Mouse (Mus musculus) liver, embryonic 11.5 days (tissue): ENCODE measurements around the gene Klhl29. TPM values are rescaled to one million over a fixed set of nuclear protein-coding genes. Genes with fewer than 3 reads are reported as not detected.

Source experiments
- ATAC-seq: fragments of 200-750 bp; cut with Nextera tagmentation; replicated peaks from 2 replicates; pipeline ENCODE4 v1.8.0; 2017; ENCODE audit warnings: moderate number of reproducible peaks, mild to moderate bottlenecking, moderate TSS enrichment, moderate library complexity; ENCODE audit not compliant: low FRiP score
- DNase-seq: peaks from one replicate; pipeline ENCODE4 v3.0.0-alpha.2; 2017; ENCODE audit warnings: low spot score
- H3K27ac ChIP-seq: fragments of 300-500 bp; sonication (generic); 2 replicates; pipeline ENCODE4 v1.5.1; 2014; ENCODE audit warnings: mild to moderate bottlenecking, low read depth, low read length, control low read depth
- H3K27me3 ChIP-seq: fragments of 300-500 bp; sonication (generic); replicated peaks from 2 replicates; pipeline ENCODE4 v1.6.1; 2014; ENCODE audit warnings: low read length, mixed read lengths; ENCODE audit not compliant: control insufficient read depth, insufficient read depth
- H3K36me3 ChIP-seq: fragments of 300-500 bp; sonication (generic); 2 replicates; pipeline ENCODE4 v1.6.1; 2014; ENCODE audit warnings: mild to moderate bottlenecking, low read length, moderate library complexity, mixed read lengths; ENCODE audit not compliant: control insufficient read depth, insufficient read depth
- H3K4me1 ChIP-seq: fragments of 300-500 bp; sonication (generic); replicated peaks from 2 replicates; pipeline ENCODE4 v1.6.1; 2014; ENCODE audit warnings: low read length, mixed read lengths; ENCODE audit not compliant: control insufficient read depth, insufficient read depth
- H3K4me2 ChIP-seq: fragments of 300-500 bp; sonication (generic); 2 replicates; pipeline ENCODE4 v1.6.1; 2014; ENCODE audit warnings: mild to moderate bottlenecking, control low read depth, moderate library complexity
- H3K4me3 ChIP-seq: fragments of 300-500 bp; sonication (generic); 2 replicates; pipeline ENCODE4 v1.5.1; 2014; ENCODE audit warnings: low read depth, low read length, control low read depth
- H3K9ac ChIP-seq: fragments of 300-500 bp; sonication (generic); 2 replicates; pipeline ENCODE4 v1.6.1; 2014; ENCODE audit warnings: low read depth, low read length, control low read depth
- H3K9me3 ChIP-seq: fragments of 300-500 bp; sonication (generic); 2 replicates; pipeline ENCODE4 v1.6.1; 2016; ENCODE audit warnings: low read length, inconsistent platforms, mixed read lengths; ENCODE audit not compliant: control insufficient read depth
- WGBS: fragments of 180-500 bp; shearing (Covaris S2); extraction: QIAGEN DNeasy Blood & Tissue Kit; methylation state at CpG from one replicate; pipeline ENCODE4 v1.1.7; 2014; 5-methylcytosine and 5-hydroxymethylcytosine counted together
- polyA plus RNA-seq: library from polyadenylated mRNA; unstranded; fragments of >200 nt; fragmentation: Nextera tagmentation; extraction: Ambion mirVana; gene quantifications from 2 replicates; pipeline ENCODE4 v1.2.1, GENCODE M21; 2014

Klhl29 gene
- polyA plus RNA-seq, 1 experiment from 2014 or later: 0.66 TPM

- H3K27me3 ChIP-seq: peaks cover 27% of the 10 kb centered on the region
- H3K4me2 ChIP-seq: no peak overlapping the region
- H3K27ac ChIP-seq: no peak overlapping the region
- no peak for ATAC-seq
- no peak for DNase-seq
- H3K4me3 ChIP-seq: no peak overlapping the region
- no peaks in the 10 kb centered on the region for H3K4me1 ChIP-seq
- H3K9me3 ChIP-seq: no peaks in the 10 kb centered on the region
- 89% methylated on average over 4 of the region's 4 CpGs for WGBS
- H3K9ac ChIP-seq: no peak overlapping the region
- no peaks in the 10 kb centered on the region for H3K36me3 ChIP-seq
Measured at GRCm38 (mm10) chr12:5369396-5369795, 6.1 kb downstream of the Klhl29 start.

GRCm38 (mm10) chr12:5364836-5365235 lies 10.6 kb downstream of the Klhl29 start:
- Histone ChIP-seq H3K4me1 (no peaks in the 10 kb centered on the region), H3K4me2 (no peak overlapping the region), H3K9me3 (no peaks in the 10 kb centered on the region), H3K4me3 (no peak overlapping the region), H3K36me3 (no peaks in the 10 kb centered on the region), H3K9ac (no peak overlapping the region), H3K27ac (no peak overlapping the region), H3K27me3 (no peaks in the 10 kb centered on the region)
- ATAC-seq (no peak), DNase-seq (no peak)
- 74% methylated on average over 3 of the region's 3 CpGs for WGBS

- H3K36me3 ChIP-seq: no peaks in the 10 kb centered on the region
- H3K9me3 ChIP-seq: no peaks in the 10 kb centered on the region
- WGBS: 73% methylated on average over 17 of the region's 17 CpGs
- no peak overlapping the region for H3K4me2 ChIP-seq
- no peaks in the 10 kb centered on the region for H3K4me1 ChIP-seq
- no peak overlapping the region for H3K9ac ChIP-seq
- no peak overlapping the region for H3K27ac ChIP-seq
- no peaks in the 10 kb centered on the region for H3K27me3 ChIP-seq
- H3K4me3 ChIP-seq: no peak overlapping the region
- no peak for ATAC-seq
- no peak for DNase-seq
Measured at GRCm38 (mm10) chr12:5363961-5364634, 11.4 kb downstream of the Klhl29 start.

GRCm38 (mm10) chr12:5359065-5359464 lies 16.4 kb downstream of the Klhl29 start:
- WGBS: 47% methylated on average over 5 of the region's 5 CpGs
- H3K4me1 ChIP-seq: no peaks in the 10 kb centered on the region
- no peak overlapping the region for H3K9ac ChIP-seq
- no peaks in the 10 kb centered on the region for H3K36me3 ChIP-seq
- no peak overlapping the region for H3K4me2 ChIP-seq
- H3K27me3 ChIP-seq: no peaks in the 10 kb centered on the region
- ATAC-seq (no peak), DNase-seq (no peak)
- no peak overlapping the region for H3K27ac ChIP-seq
- H3K9me3 ChIP-seq: no peaks in the 10 kb centered on the region
- H3K4me3 ChIP-seq: no peak overlapping the region

- no peaks in the 10 kb centered on the region for H3K27me3 ChIP-seq
- no peaks in the 10 kb centered on the region for H3K9me3 ChIP-seq
- no peak overlapping the region for H3K4me3 ChIP-seq
- no peak overlapping the region for H3K27ac ChIP-seq
- H3K4me1 ChIP-seq: no peaks in the 10 kb centered on the region
- no peak for DNase-seq
- no peak for ATAC-seq
- H3K4me2 ChIP-seq: no peak overlapping the region
- no peaks in the 10 kb centered on the region for H3K36me3 ChIP-seq
- WGBS: 49% methylated on average over 6 of the region's 6 CpGs
- H3K9ac ChIP-seq: no peak overlapping the region
Measured at GRCm38 (mm10) chr12:5358497-5358896, 17.0 kb downstream of the Klhl29 start.

- no peak overlapping the region for H3K4me2 ChIP-seq
- H3K9ac ChIP-seq: no peak overlapping the region
- H3K27me3 ChIP-seq: no peaks in the 10 kb centered on the region
- DNase-seq (no peak), ATAC-seq (no peak)
- H3K4me3 ChIP-seq: no peak overlapping the region
- WGBS: 82% methylated on average over 9 of the region's 9 CpGs
- no peaks in the 10 kb centered on the region for H3K36me3 ChIP-seq
- H3K4me1 ChIP-seq: no peaks in the 10 kb centered on the region
- H3K27ac ChIP-seq: no peak overlapping the region
- H3K9me3 ChIP-seq: no peaks in the 10 kb centered on the region
Measured at GRCm38 (mm10) chr12:5353416-5353815, 22.1 kb downstream of the Klhl29 start.

GRCm38 (mm10) chr12:5352771-5353170 lies 22.7 kb downstream of the Klhl29 start:
- H3K4me3 ChIP-seq: no peak overlapping the region
- ATAC-seq: no peak
- H3K4me2 ChIP-seq: no peak overlapping the region
- no peaks in the 10 kb centered on the region for H3K9me3 ChIP-seq
- H3K27ac ChIP-seq: no peak overlapping the region
- no peak overlapping the region for H3K9ac ChIP-seq
- WGBS: 89% methylated on average over 8 of the region's 8 CpGs
- H3K4me1 ChIP-seq: no peaks in the 10 kb centered on the region
- no peaks in the 10 kb centered on the region for H3K36me3 ChIP-seq
- DNase-seq: no peak
- H3K27me3 ChIP-seq: no peaks in the 10 kb centered on the region

GRCm38 (mm10) chr12:5350491-5351285 lies 24.8 kb downstream of the Klhl29 start:
- no peaks in the 10 kb centered on the region for H3K36me3 ChIP-seq
- H3K9me3 ChIP-seq: no peaks in the 10 kb centered on the region
- no peak overlapping the region for H3K4me3 ChIP-seq
- H3K4me1 ChIP-seq: no peaks in the 10 kb centered on the region
- H3K27ac ChIP-seq: no peak overlapping the region
- H3K4me2 ChIP-seq: no peak overlapping the region
- no peak overlapping the region for H3K9ac ChIP-seq
- H3K27me3 ChIP-seq: no peaks in the 10 kb centered on the region
- 86% methylated on average over 11 of the region's 11 CpGs for WGBS
- no peak for DNase-seq
- ATAC-seq: no peak

- 88% methylated on average over 6 of the region's 6 CpGs for WGBS
- DNase-seq (no peak), ATAC-seq (no peak)
- Histone ChIP-seq H3K27me3 (no peaks in the 10 kb centered on the region), H3K4me2 (no peak overlapping the region), H3K4me1 (no peaks in the 10 kb centered on the region), H3K36me3 (no peaks in the 10 kb centered on the region), H3K4me3 (no peak overlapping the region), H3K9ac (no peak overlapping the region), H3K27ac (no peak overlapping the region), H3K9me3 (no peaks in the 10 kb centered on the region)
Measured at GRCm38 (mm10) chr12:5345088-5345487, 30.4 kb downstream of the Klhl29 start.
